Mouse (Mus musculus) Muller cell, postnatal 12 days (primary cell): ENCODE data around the gene Fchsd2.

Source experiments
- DNase-seq: peaks from one replicate; pipeline ENCODE4 v3.0.0-alpha.2; 2015; ENCODE audit errors: inconsistent ontology term

Gene Fchsd2

DNA sequence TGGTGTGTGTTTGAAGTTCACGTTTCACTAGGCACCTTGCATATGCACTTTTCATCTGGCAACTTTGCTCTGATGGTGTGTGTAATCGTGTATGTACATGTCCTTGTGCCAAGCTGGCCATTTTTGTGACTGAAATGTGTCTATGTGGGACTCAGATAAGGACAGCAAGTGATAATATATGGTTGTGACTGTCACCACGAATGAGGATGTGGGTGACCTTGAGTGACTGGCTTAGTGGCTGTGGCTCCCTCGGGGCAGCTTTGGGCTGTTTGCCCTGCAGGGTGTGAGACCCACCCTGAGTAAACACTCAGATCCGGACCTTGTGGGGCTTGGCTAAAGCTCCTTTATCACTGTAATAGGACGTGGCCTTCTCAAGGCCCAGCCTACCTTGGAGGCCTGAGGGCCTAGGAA, 223.9 kb downstream of the Fchsd2 start:
- no peak for DNase-seq

DNA sequence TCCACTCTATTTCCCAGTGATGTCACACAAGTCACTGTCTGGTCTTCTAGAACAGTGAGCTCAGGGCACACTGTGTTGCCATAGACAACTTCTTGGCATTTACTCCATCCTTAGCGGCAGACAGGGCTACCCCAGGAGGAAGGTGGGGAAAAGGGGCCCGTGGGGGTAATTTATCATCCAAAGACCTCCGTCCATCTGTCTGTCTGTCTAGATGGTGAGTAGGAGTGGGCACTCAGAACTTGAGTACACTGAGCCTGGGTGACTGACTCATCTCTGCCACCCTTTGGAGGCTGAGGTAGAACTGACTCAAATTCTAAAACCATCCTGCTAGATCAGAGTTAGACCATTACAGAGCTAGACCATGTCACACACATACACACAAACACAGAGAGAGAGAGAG, 224.4 kb downstream of the Fchsd2 start, which contains the start of gene Stard10:
Gene Stard10, plus strand, starts transcription at position 73 of the 400 bp plus-strand sequence.
- DNase-seq: no peak

DNA sequence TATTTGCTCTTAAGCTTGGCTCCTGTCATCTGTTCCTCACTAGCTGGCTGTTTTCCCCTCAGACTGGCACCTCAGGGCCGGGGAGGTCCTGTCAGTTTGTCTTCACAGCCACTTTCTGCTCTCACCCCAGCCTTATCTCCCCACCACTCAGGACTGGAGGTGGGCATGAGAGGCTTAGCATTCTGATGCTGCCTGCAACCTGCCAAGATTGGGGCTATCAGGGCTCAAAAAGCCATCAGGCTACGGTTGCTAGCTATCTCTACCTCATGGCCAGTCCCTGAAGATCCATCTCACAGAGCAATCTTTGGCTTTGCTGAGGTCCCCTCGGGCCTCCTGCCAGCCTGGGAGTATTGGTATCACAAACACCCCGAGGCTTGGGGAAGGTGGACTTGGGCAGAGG, 226.2 kb downstream of the Fchsd2 start:
- no peak for DNase-seq

DNA sequence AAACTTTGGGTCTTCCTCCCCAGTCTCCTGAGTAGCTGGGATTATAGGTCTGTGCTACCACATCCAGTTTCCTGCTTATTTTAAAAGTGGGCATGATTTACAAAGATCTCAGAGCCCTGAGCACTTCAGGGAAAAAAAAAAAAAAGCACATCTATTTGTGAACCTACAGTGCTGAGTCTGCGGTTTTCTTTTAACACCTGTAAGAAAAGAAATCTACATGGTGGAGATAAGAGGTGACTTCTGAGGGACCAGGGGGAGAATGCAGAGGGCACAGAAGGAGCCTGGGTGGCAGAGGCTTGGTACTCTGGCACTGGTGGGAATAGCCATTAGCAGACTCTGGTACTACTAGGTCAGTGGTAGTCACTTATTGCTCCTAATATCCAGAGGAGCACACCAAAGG, 227.1 kb downstream of the Fchsd2 start:
- no peak for DNase-seq

DNA sequence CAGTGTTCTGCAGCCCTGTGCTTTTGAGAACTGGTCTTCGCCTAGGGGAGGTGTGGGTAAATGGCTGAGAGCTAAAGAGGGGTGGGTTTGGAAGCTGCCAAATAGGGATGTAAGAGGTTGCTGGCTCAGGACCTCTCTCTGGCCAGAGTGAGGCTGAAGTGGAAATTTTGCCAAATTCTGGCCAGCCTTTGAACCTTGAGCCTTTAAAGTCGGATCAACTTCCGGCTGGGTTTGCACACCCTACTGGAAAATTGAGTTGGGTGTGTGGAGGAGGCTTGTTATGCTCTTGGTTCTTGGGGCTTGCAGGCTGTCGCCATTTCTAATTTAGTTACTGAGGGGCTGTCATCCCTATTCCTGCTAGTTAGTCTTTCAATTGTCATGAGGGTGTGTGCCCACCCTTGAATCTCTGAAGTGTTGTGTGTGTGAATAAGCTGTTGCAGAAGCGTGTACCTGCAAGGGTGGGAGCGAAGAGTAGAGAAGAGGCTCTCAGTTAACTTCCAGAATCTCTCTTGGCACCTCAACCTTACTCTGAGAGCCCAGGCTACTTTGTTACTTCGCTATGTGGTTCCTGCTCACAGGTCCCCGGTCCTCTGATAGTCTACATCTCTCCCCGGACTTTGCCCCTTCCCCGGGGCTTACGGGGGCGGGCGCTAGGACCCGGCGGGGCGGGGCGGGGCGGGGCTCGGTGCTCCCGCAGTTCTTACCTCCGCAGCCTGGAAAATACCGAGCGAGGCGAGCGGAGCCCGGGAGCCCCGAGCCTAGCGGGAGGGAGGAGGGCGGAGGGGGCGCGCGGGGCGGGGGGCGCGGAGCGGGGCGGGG, 227.9 kb downstream of the Fchsd2 start:
- peak; percentile 66 for DNase-seq

DNA sequence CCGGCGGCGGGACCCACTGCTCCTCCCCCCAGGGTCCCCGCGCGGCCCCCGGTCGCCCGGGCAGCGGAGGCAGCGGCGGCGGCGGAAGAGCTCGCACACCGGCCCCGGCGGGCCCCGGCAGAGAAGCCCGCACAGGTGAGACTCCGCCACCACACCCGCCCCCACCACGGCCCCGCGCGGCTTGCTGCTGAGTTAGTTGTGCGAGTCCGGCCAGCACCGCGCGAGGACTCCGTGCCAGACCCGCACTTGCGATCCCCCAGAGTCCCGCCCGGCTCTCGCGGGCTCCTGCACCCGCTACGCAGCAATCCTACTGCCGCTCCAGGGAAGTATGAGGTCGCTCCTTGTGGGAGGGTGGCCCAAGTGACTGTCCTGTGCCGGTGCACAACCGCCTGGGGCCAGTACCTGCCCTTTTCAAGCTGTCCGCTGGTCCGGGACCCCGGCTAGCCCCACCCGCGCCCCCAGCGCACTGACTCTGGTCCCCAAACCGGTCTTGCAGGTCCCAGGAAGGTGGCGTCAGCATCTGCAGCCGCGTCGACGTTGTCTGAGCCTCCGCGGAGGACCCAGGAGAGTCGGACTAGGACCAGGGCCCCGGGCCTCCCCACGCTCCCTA, 228.7 kb downstream of the Fchsd2 start:
- DNase-seq: peak; percentile 53

DNA sequence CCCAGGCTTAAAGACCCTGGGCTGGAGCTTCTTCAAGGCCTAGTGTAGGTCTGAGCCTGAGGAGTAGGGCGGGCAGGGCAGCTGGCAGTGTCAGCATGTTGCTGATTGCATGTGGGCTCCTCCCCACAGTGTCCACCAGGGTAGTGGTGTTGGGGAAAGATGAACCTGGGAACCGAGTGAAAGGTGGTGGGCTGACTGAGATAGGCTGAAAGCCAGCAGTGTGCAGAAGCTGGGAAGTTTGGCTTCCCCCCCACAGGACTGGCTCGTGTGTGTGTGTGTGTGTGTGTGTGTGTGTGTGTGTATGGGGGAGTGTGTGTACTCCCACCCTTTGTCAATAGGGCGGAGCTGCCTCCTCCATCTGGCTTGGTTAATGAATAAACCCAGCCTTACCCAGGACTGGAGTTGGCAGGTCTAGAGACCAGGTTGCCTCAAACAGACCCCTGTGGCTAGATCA, 230.5 kb downstream of the Fchsd2 start:
- no peak for DNase-seq

DNA sequence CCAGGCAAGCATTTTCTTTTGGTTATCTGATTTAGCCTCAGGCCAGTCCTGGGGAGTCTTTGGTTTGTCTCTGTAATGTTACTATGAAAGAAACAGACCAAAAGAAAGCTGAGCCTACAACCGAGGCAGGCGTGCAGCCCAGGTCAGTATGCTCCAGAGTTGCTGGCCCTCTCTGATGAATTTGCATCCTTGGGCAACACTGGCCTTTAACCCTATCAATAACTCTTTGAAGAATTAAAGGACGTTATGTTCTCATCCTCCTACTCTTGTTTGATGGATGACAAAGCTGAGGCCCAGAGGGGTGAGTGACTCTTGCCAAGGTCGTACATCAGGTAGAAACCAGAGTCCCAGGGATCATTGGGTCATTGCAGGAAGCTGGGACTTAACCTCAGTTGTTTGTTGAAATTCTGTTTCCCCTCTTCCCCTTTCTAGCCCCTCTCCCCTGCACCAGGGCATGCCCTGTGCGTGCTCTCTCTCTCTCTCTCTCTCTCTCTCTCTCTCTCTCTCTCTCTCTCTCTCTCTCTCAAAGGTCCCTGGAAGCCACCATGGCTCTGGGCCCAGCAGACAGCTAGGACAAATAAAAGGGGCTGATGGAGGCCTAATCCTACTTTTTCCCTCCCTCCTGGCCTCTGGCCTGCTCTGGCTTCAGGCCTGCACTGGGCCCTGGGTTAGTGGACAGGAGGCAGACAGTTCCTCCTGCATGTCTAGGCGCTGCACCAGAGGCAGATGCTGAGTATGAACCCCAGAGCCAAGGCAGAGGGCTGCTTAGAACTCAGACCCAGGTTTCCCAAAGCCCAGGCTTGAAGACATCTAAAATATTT, 231.7 kb downstream of the Fchsd2 start:
- DNase-seq: peak; percentile 57

DNA sequence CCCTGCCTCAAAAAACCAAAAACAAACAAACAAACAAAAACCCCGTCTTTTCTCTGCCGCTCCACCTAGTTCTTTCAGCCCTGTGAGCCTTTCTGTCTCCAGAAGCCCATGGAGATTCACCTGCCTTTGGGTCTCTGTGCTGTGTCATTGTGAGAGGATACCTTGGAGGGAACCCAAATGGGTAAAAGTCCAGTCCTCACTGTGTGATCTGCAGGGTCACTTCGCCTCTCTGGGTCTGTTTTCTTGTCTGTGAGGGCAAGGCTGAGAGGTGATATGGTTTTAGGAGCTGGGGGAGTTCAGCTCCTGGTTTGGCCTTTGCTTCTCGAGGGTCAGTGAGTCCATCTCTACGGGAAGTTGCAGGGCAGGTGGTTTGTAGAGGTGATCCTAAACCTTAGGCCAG, 233.3 kb downstream of the Fchsd2 start:
- DNase-seq: no peak

DNA sequence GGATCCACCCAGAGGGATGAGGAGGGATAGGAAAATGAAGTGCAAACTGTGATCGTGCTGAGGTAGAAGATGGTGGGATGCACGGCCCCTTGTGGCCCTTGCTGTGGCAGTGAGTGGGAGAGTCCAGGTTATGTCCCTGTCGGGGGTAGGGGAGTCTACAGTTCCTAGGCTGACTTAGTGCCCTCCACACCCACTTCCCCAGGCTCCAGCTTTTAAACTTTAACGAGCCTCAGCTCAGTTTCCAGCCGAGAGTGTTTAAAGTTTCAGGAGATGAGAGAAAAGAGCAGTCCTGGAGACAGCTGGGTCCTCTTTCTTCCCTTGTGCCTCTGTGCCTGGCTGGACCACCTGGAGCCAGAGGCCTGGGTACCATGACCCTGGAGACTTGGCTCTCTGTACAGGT, 234.6 kb downstream of the Fchsd2 start:
- no peak for DNase-seq

DNA sequence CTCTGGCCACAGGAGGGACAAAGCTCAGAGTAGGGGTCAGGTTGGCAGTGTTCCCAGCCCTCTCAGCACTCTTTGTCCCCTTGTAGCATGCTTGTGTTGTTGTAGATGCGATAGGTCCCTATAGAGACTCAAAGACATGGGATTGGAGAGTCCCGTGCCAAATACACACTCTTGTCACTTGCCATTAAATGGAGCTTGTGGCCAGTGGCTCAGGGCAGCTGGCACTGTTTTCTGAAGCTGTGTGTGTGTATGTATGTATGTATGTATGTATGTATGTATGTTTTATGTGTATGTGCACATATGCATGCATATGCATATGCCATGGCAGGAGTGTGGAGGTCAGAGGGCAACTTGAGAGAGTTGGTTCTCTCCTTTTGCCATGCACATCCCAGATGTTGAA, 235.1 kb downstream of the Fchsd2 start:
- no peak for DNase-seq

DNA sequence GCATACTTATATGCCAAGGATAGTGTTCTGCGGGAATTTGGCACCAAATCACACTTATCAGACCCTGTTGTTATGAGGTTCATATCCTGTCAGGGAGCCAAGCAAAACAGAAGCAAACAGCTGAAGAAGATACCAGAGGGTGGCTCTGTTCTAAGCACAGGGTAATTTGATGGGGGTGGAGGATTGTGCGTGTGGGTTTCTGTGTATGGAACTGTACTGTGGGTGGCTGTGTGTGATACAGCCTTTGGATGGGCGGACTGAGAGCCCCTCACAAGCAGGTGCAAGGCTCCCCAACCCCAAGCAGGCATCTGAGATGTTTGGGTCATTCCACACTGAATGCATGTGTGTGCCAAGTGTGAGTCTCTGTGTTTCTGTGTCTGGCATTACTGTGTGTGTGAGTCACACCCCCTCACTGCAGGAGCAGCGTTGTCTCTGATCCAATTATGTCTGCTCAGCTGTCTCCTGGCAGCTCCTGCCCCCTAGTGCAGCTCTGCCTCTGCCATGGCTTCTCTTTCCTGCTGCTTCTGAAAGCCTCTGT, 236.0 kb downstream of the Fchsd2 start:
- DNase-seq: peak; percentile 81

DNA sequence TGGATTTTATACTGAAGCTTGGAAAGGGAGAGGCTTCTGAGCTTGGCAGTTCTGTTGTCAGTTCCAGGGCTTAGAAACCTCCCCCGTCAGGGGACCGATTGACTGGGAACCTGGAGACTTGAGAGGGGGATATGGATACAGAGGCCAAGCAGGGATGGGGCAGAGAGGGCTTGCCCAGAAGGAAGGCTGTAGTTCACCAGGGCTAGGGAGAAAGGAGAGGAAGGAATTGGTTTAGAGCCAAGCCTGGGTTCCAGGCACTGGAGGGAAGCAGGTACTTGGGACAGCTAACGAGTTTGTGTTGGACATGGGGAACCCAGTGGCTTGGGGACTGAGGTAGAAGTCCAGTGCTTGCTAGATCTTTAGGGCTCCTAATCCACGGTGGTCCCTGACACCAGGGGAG, 236.9 kb downstream of the Fchsd2 start:
- no peak for DNase-seq

DNA sequence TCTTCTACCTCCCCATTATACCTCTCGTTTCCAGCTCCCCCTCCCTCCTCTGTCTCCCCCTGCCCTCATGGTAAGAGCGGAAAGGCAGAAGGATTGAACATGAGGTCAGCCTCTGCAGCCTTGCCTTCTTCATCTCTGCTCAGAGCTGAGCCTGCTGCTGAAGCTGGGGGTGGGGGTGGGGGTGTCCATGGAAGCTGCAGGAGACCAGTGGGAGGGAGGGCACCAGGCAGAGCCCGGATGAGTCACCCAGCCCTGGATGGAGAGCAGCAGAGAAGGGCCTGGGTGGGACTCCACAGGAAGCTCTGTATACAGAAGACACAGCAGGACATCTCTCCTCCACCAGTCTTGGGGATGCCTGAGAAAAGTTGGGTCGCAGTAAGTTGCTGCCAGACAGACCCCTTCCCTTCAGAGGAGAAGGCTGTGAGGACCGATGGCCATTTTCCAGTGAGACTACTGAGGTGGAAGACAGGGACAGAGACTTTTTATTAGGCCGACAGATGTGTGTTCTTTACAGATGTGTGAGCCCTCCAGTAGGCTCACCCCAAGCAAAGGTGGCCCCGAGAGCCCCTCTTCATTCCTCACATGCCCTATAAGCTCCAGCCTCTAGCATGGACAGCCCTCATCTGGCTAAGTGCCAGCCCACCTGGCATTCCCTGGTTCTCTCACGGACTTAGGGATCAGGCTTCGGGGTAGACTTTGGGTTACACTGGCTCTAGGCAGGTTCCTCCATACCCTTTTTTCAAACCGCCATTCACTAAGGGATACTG, 237.6 kb downstream of the Fchsd2 start:
- DNase-seq: peak; percentile 80

DNA sequence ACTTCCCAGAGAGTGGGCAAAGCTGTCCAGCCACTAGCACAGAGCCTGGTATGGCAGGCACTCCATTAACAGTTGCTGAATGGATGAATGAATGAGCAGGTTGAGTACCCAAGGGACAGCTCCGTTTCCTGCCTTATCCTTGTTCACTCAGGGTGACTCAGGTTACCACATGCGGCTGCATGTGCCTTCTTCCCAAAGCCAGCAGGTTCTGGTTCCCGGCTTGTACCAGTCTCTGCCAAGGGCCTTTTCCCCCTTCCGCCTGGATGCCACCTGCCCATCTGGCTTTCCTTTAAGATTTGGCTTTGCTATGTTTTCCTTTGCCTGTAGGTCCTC, 238.1 kb downstream of the Fchsd2 start:
- no peak for DNase-seq

DNA sequence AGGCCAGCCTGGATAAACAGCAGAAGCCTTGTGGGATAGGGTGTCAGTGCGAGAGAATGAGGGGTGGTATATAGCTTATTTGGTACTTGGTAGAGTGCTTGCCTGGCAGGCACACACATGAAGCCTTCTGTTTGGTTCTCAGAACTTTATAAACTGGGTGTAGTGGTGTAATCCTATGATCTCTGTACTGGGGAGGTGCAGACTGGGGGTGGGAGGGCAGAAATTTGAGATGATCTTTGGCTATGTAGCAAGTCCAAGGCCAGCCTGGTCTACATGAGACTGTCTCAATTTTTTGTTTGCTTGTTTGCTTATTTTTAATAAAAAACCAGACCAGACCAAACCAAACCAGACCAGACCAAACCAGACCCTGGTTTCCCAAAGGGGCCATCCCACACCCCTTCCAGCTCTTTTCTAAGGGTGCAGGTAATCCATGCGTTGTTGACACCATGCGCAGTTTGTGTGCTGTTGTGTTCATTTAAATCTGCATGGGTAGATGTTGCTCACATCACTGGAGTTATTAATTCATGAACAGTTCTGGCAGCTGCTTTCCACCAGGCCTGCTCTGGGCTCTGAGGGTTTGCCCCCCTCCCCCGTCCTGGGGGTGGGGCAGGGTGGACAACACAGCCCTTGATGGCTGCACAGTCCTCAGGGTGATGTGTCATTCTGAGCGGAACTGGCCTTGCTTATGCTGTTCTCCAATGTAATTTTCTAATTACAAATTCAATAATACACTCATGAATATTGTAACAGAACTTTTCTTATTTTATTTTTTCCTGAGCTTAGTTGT, 239.6 kb downstream of the Fchsd2 start:
- peak; percentile 52 for DNase-seq
